Mouse (Mus musculus): Measurements from ENCODE around the gene Arhgap24.

Arhgap24 gene

GRCm38 (mm10) chr5:102491554-102491953, 10.4 kb downstream of the Arhgap24 start:
- Histone ChIP-seq H3K4me1 (replicated peaks; ENCODE audit: low read depth, low read length) (no peaks in the 10 kb centered on the region), H3K36me3 (ENCODE audit: insufficient read depth, low read length) (no peaks in the 10 kb centered on the region), H3K9me3 (ENCODE audit: low read length) (no peaks in the 10 kb centered on the region), H3K27me3 (ENCODE audit: insufficient read depth, low read length) (no peaks in the 10 kb centered on the region), H3K4me3 (replicated peaks; ENCODE audit: low read length) (no peak overlapping the region)
- TF ChIP-seq NANOG (IDR thresholded peaks at IDR 0.05; ENCODE audit: borderline replicate concordance, low read length) (no peak), CTCF (conservative IDR thresholded peaks at IDR 0.05; ENCODE audit: low read length) (no peak), POU5F1 (IDR thresholded peaks at IDR 0.05; ENCODE audit: borderline replicate concordance, low read length) (no peak)

GRCm38 (mm10) chr5:102492152-102492551, 11.0 kb downstream of the Arhgap24 start:
- Histone ChIP-seq H3K9me3 (ENCODE audit: low read length) (no peaks in the 10 kb centered on the region), H3K4me3 (replicated peaks; ENCODE audit: low read length) (no peak overlapping the region), H3K36me3 (ENCODE audit: insufficient read depth, low read length) (no peaks in the 10 kb centered on the region), H3K27me3 (ENCODE audit: insufficient read depth, low read length) (no peaks in the 10 kb centered on the region), H3K4me1 (replicated peaks; ENCODE audit: low read depth, low read length) (no peaks in the 10 kb centered on the region)
- TF ChIP-seq NANOG (IDR thresholded peaks at IDR 0.05; ENCODE audit: borderline replicate concordance, low read length) (no peak), POU5F1 (IDR thresholded peaks at IDR 0.05; ENCODE audit: borderline replicate concordance, low read length) (no peak), CTCF (conservative IDR thresholded peaks at IDR 0.05; ENCODE audit: low read length) (no peak)

- H3K27me3 ChIP-seq (ENCODE audit: insufficient read depth, low read length): no peaks in the 10 kb centered on the region
- H3K9me3 ChIP-seq (ENCODE audit: low read length): no peaks in the 10 kb centered on the region
- no peaks in the 10 kb centered on the region for H3K36me3 ChIP-seq (ENCODE audit: insufficient read depth, low read length)
- no peak for TF ChIP-seq CTCF (conservative IDR thresholded peaks at IDR 0.05; ENCODE audit: low read length)
- no peak for TF ChIP-seq POU5F1 (IDR thresholded peaks at IDR 0.05; ENCODE audit: borderline replicate concordance, low read length)
- no peak for TF ChIP-seq NANOG (IDR thresholded peaks at IDR 0.05; ENCODE audit: borderline replicate concordance, low read length)
- H3K4me1 ChIP-seq (replicated peaks; ENCODE audit: low read depth, low read length): no peaks in the 10 kb centered on the region
- H3K4me3 ChIP-seq (replicated peaks; ENCODE audit: low read length): no peak overlapping the region
Observed at GRCm38 (mm10) chr5:102494827-102495226, 13.6 kb downstream of the Arhgap24 start.

GRCm38 (mm10) chr5:102497205-102497604, 16.0 kb downstream of the Arhgap24 start:
- H3K4me1 ChIP-seq (replicated peaks; ENCODE audit: low read depth, low read length): no peaks in the 10 kb centered on the region
- no peak overlapping the region for H3K4me3 ChIP-seq (replicated peaks; ENCODE audit: low read length)
- no peak for TF ChIP-seq CTCF (conservative IDR thresholded peaks at IDR 0.05; ENCODE audit: low read length)
- TF ChIP-seq POU5F1 (IDR thresholded peaks at IDR 0.05; ENCODE audit: borderline replicate concordance, low read length): no peak
- no peak for TF ChIP-seq NANOG (IDR thresholded peaks at IDR 0.05; ENCODE audit: borderline replicate concordance, low read length)
- H3K27me3 ChIP-seq (ENCODE audit: insufficient read depth, low read length): no peaks in the 10 kb centered on the region
- H3K9me3 ChIP-seq (ENCODE audit: low read length): no peaks in the 10 kb centered on the region
- no peaks in the 10 kb centered on the region for H3K36me3 ChIP-seq (ENCODE audit: insufficient read depth, low read length)

DNA sequence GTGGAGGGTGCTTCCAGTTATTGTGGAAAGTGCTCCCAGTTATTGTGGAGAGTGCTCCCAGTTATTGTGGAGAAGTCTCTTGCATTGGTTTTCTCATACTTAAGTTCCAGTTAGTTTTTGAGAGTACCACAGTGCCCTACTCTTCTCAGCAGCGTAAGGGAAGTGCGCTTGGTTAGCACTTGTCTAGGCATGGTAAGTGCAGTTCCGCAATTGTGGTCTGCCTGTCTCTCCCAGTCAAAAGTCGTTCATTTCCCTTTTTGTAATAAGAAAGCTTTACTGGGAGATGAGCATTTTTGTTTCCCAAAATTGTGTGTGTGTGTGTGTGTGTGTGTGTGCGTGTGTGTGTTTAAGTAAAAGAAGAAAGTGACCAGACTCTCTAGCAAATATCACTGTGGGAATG, 17.6 kb downstream of the Arhgap24 start:
- no peak overlapping the region for H3K4me3 ChIP-seq (replicated peaks; ENCODE audit: low read length)
- H3K27me3 ChIP-seq (ENCODE audit: insufficient read depth, low read length): no peaks in the 10 kb centered on the region
- H3K9me3 ChIP-seq (ENCODE audit: low read length): no peaks in the 10 kb centered on the region
- no peaks in the 10 kb centered on the region for H3K4me1 ChIP-seq (replicated peaks; ENCODE audit: low read depth, low read length)
- no peaks in the 10 kb centered on the region for H3K36me3 ChIP-seq (ENCODE audit: insufficient read depth, low read length)
- TF ChIP-seq CTCF (conservative IDR thresholded peaks at IDR 0.05; ENCODE audit: low read length) (no peak), POU5F1 (IDR thresholded peaks at IDR 0.05; ENCODE audit: borderline replicate concordance, low read length) (no peak), NANOG (IDR thresholded peaks at IDR 0.05; ENCODE audit: borderline replicate concordance, low read length) (no peak)

DNA sequence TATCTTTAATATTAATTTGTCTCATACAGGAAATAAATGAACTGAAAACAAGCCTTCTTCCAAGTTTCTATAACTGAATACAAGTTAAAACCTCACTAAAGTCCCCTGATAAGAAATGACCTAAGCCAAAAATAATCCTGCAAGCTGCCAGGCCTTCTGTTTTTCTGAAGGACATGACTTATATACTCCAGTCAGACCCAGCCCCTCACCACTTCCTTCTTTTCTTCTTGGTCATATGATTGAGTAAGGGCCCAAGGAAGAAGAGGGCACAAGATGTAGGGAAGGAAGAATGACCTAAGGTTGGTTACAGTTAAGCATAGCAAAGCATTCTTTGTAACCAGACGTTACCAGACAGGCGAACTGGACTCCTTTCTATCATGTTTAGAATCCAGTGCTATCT, 21.1 kb downstream of the Arhgap24 start:
- no peaks in the 10 kb centered on the region for H3K27me3 ChIP-seq (ENCODE audit: insufficient read depth, low read length)

GRCm38 (mm10) chr5:102503066-102503465, 21.9 kb downstream of the Arhgap24 start:
- no peaks in the 10 kb centered on the region for H3K4me1 ChIP-seq (replicated peaks; ENCODE audit: low read depth, low read length)
- TF ChIP-seq NANOG (IDR thresholded peaks at IDR 0.05; ENCODE audit: borderline replicate concordance, low read length) (no peak), POU5F1 (IDR thresholded peaks at IDR 0.05; ENCODE audit: borderline replicate concordance, low read length) (no peak), CTCF (conservative IDR thresholded peaks at IDR 0.05; ENCODE audit: low read length) (no peak)

More for the DNA sequence above, 21.1 kb downstream of the Arhgap24 start:
- Histone ChIP-seq H3K4me3 (replicated peaks; ENCODE audit: low read length) (no peak overlapping the region), H3K36me3 (ENCODE audit: insufficient read depth, low read length) (no peaks in the 10 kb centered on the region), H3K9me3 (ENCODE audit: low read length) (no peaks in the 10 kb centered on the region), H3K4me1 (replicated peaks; ENCODE audit: low read depth, low read length) (no peaks in the 10 kb centered on the region)
- TF ChIP-seq CTCF (conservative IDR thresholded peaks at IDR 0.05; ENCODE audit: low read length) (no peak), NANOG (IDR thresholded peaks at IDR 0.05; ENCODE audit: borderline replicate concordance, low read length) (no peak), POU5F1 (IDR thresholded peaks at IDR 0.05; ENCODE audit: borderline replicate concordance, low read length) (no peak)

GRCm38 (mm10) chr5:102503868-102504267, 22.7 kb downstream of the Arhgap24 start:
- Histone ChIP-seq H3K4me1 (replicated peaks; ENCODE audit: low read depth, low read length) (no peaks in the 10 kb centered on the region), H3K9me3 (ENCODE audit: low read length) (no peaks in the 10 kb centered on the region)
- TF ChIP-seq CTCF (conservative IDR thresholded peaks at IDR 0.05; ENCODE audit: low read length) (no peak), NANOG (IDR thresholded peaks at IDR 0.05; ENCODE audit: borderline replicate concordance, low read length) (no peak), POU5F1 (IDR thresholded peaks at IDR 0.05; ENCODE audit: borderline replicate concordance, low read length) (no peak)

More at GRCm38 (mm10) chr5:102503066-102503465, 21.9 kb downstream of the Arhgap24 start:
- Histone ChIP-seq H3K9me3 (ENCODE audit: low read length) (no peaks in the 10 kb centered on the region), H3K27me3 (ENCODE audit: insufficient read depth, low read length) (no peaks in the 10 kb centered on the region), H3K36me3 (ENCODE audit: insufficient read depth, low read length) (no peaks in the 10 kb centered on the region), H3K4me3 (replicated peaks; ENCODE audit: low read length) (no peak overlapping the region)

GRCm38 (mm10) chr5:102504557-102504956, 23.4 kb downstream of the Arhgap24 start:
- Histone ChIP-seq H3K4me1 (replicated peaks; ENCODE audit: low read depth, low read length) (no peaks in the 10 kb centered on the region), H3K9me3 (ENCODE audit: low read length) (no peaks in the 10 kb centered on the region), H3K36me3 (ENCODE audit: insufficient read depth, low read length) (no peaks in the 10 kb centered on the region), H3K4me3 (replicated peaks; ENCODE audit: low read length) (no peak overlapping the region), H3K27me3 (ENCODE audit: insufficient read depth, low read length) (no peaks in the 10 kb centered on the region)
- TF ChIP-seq NANOG (IDR thresholded peaks at IDR 0.05; ENCODE audit: borderline replicate concordance, low read length): no peak
- no peak for TF ChIP-seq POU5F1 (IDR thresholded peaks at IDR 0.05; ENCODE audit: borderline replicate concordance, low read length)
- TF ChIP-seq CTCF (conservative IDR thresholded peaks at IDR 0.05; ENCODE audit: low read length): no peak

More at GRCm38 (mm10) chr5:102503868-102504267, 22.7 kb downstream of the Arhgap24 start:
- Histone ChIP-seq H3K36me3 (ENCODE audit: insufficient read depth, low read length) (no peaks in the 10 kb centered on the region), H3K4me3 (replicated peaks; ENCODE audit: low read length) (no peak overlapping the region), H3K27me3 (ENCODE audit: insufficient read depth, low read length) (no peaks in the 10 kb centered on the region)

Measured in E14TG2a.4 (cell line).